30 mouse cellular contexts compared by ENCODE assay signal in the genomic region with DNA sequence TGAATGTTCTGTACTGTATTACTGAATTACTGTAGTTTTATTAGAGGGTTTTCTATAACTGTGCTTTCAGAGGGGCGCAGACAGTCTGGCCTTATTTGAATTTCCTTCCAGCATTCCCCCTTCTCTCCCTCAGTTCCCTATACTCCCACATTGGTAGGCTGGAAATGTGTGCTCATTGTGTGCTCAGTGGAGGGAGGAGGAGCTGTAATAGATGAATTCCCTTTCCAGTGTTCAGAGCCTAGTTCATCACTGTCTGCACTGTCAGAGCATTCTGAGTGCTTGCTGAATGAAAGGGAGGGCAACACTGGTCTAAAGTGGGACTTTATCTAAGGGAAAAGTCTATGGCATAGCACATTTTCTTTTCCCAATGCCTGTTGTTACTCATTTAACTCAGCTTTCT.
DNase-seq lines count a peak whose midpoint lies in the region; ATAC-seq lines count a peak whose summit lies in the region.
"Had no signal": no experiment of that assay in that cellular context is flagged by ENCODE, and none has a peak within 500 bp of the region (broad histone marks: within the 10 kb centered on the region; RNA-seq: fewer than 3 reads in every experiment).

No protein-coding gene starts in this region.

- no peak overlapping the region for H3K4me2 ChIP-seq in hindbrain, embryonic 12.5 days (replicated peaks)
- H3K4me2 ChIP-seq in hindbrain, embryonic 14.5 days (replicated peaks) = no peak overlapping the region
- no peak overlapping the region for H3K4me2 ChIP-seq in neural tube, embryonic 11.5 days (ENCODE audit: low read depth)
- no peak overlapping the region for H3K4me2 ChIP-seq in neural tube, embryonic 15.5 days
- H3K4me2 ChIP-seq in neural tube, embryonic 13.5 days = no peak overlapping the region
- H3K4me2 ChIP-seq: embryonic facial prominence, embryonic 13.5 days; forebrain, embryonic 12.5 days; forebrain, embryonic 15.5 days; heart, embryonic 13.5 days had no signal

- H3K9ac ChIP-seq in hindbrain, embryonic 12.5 days = no peak overlapping the region
- no peak overlapping the region for H3K9ac ChIP-seq in hindbrain, embryonic 14.5 days
- H3K9ac ChIP-seq in neural tube, embryonic 11.5 days (ENCODE audit: low read length) = no peak overlapping the region
- H3K9ac ChIP-seq in neural tube, embryonic 15.5 days (replicated peaks) = no peak overlapping the region
- no peak overlapping the region for H3K9ac ChIP-seq in neural tube, embryonic 13.5 days
- H3K9ac ChIP-seq: embryonic facial prominence, embryonic 13.5 days; forebrain, embryonic 12.5 days; forebrain, embryonic 15.5 days; heart, embryonic 13.5 days had no signal

- H3K27me3 ChIP-seq in hindbrain, embryonic 12.5 days = no peaks in the 10 kb centered on the region
- H3K27me3 ChIP-seq in hindbrain, embryonic 14.5 days (ENCODE audit: control insufficient read depth, insufficient read depth, low read length) = no peaks in the 10 kb centered on the region
- no peaks in the 10 kb centered on the region for H3K27me3 ChIP-seq in neural tube, embryonic 11.5 days (ENCODE audit: control insufficient read depth, insufficient read depth, low read length)
- no peaks in the 10 kb centered on the region for H3K27me3 ChIP-seq in neural tube, embryonic 15.5 days (replicated peaks)
- no peaks in the 10 kb centered on the region for H3K27me3 ChIP-seq in neural tube, embryonic 13.5 days
- H3K27me3 ChIP-seq: CH12.LX; embryonic facial prominence, embryonic 13.5 days; forebrain, embryonic 12.5 days; forebrain, embryonic 15.5 days; heart, embryonic 13.5 days had no signal

- H3K4me3 ChIP-seq in hindbrain, embryonic 12.5 days = no peak overlapping the region
- no peak overlapping the region for H3K4me3 ChIP-seq in hindbrain, embryonic 14.5 days (replicated peaks; ENCODE audit: low read length)
- H3K4me3 ChIP-seq in neural tube, embryonic 11.5 days (ENCODE audit: low read depth, low read length) = no peak overlapping the region
- H3K4me3 ChIP-seq in neural tube, embryonic 15.5 days (replicated peaks) = no peak overlapping the region
- H3K4me3 ChIP-seq in neural tube, embryonic 13.5 days = no peak overlapping the region
- H3K4me3 ChIP-seq: embryonic facial prominence, embryonic 10.5 days; embryonic facial prominence, embryonic 13.5 days; erythroblast, embryonic 14.5 days; forebrain, embryonic 12.5 days; forebrain, embryonic 15.5 days; heart, adult 2 months; heart, embryonic 10.5 days; heart, embryonic 13.5 days had no signal

- 72% methylated on average over 1 of the region's 1 CpGs for WGBS in hindbrain, embryonic 12.5 days
- WGBS in hindbrain, embryonic 14.5 days = 64% methylated on average over 1 of the region's 1 CpGs
- WGBS in neural tube, embryonic 11.5 days = 85% methylated on average over 1 of the region's 1 CpGs
- 61% methylated on average over 1 of the region's 1 CpGs for whole genome bisulfite sequencing in neural tube, embryonic 15.5 days
- WGBS in neural tube, embryonic 13.5 days = 86% methylated on average over 1 of the region's 1 CpGs

- H3K9me3 ChIP-seq in hindbrain, embryonic 12.5 days (replicated peaks) = peaks cover 3% of the 10 kb centered on the region; the same call in 1 of the 2 replicates
- H3K9me3 ChIP-seq in hindbrain, embryonic 14.5 days (ENCODE audit: control insufficient read depth, low read length) = no peaks in the 10 kb centered on the region
- no peaks in the 10 kb centered on the region for H3K9me3 ChIP-seq in neural tube, embryonic 11.5 days (ENCODE audit: control insufficient read depth, low read length)
- no peaks in the 10 kb centered on the region for H3K9me3 ChIP-seq in neural tube, embryonic 15.5 days (replicated peaks)
- H3K9me3 ChIP-seq in neural tube, embryonic 13.5 days = no peaks in the 10 kb centered on the region
- H3K9me3 ChIP-seq: embryonic facial prominence, embryonic 10.5 days; embryonic facial prominence, embryonic 13.5 days; forebrain, embryonic 12.5 days; forebrain, embryonic 15.5 days had no signal

- H3K4me1 ChIP-seq in hindbrain, embryonic 12.5 days = peaks cover 7% of the 10 kb centered on the region; the same call in 1 of the 2 replicates
- H3K4me1 ChIP-seq in hindbrain, embryonic 14.5 days (replicated peaks; ENCODE audit: control insufficient read depth, insufficient read depth, low read length) = no peaks in the 10 kb centered on the region
- H3K4me1 ChIP-seq in neural tube, embryonic 11.5 days (ENCODE audit: control insufficient read depth, insufficient read depth, low read length) = no peaks in the 10 kb centered on the region
- H3K4me1 ChIP-seq in neural tube, embryonic 15.5 days = no peaks in the 10 kb centered on the region; the same call in 1 of the 2 replicates
- H3K4me1 ChIP-seq in neural tube, embryonic 13.5 days (replicated peaks) = peaks cover 6% of the 10 kb centered on the region; the same call in 1 of the 2 replicates
- H3K4me1 ChIP-seq: embryonic facial prominence, embryonic 10.5 days; forebrain, embryonic 15.5 days; heart, embryonic 10.5 days; heart, embryonic 13.5 days had no signal

- peak; percentile 32; the same call in 1 of the 2 replicates for ATAC-seq in hindbrain, embryonic 12.5 days (ENCODE audit: low FRiP score)
- ATAC-seq in hindbrain, embryonic 14.5 days (ENCODE audit: low FRiP score) = no peak
- 0 out of 2 replicates have a peak, but pooled peaks have one; percentile 52 for ATAC-seq in neural tube, embryonic 11.5 days (ENCODE audit: insufficient read depth, low FRiP score, low TSS enrichment)
- no peak for ATAC-seq in neural tube, embryonic 15.5 days (ENCODE audit: low FRiP score)
- peak; percentile 61 for ATAC-seq in neural tube, embryonic 13.5 days (ENCODE audit: low read depth)
- ATAC-seq: activated CD4-positive, CD25-positive, alpha-beta regulatory T cell, adult 4 months; forebrain, embryonic 15.5 days; intestine, postnatal 0 days had no signal

- no peak overlapping the region for H3K27ac ChIP-seq in hindbrain, embryonic 12.5 days
- H3K27ac ChIP-seq in hindbrain, embryonic 14.5 days = no peak overlapping the region
- H3K27ac ChIP-seq in neural tube, embryonic 11.5 days (ENCODE audit: low read depth, low read length) = no peak overlapping the region
- H3K27ac ChIP-seq in neural tube, embryonic 15.5 days (replicated peaks) = no peak overlapping the region
- H3K27ac ChIP-seq in neural tube, embryonic 13.5 days (replicated peaks) = no peak overlapping the region
- H3K27ac ChIP-seq: embryonic facial prominence, embryonic 10.5 days; embryonic facial prominence, embryonic 13.5 days; forebrain, embryonic 12.5 days; forebrain, embryonic 15.5 days; heart, adult 2 months; heart, embryonic 10.5 days; heart, embryonic 13.5 days had no signal

- H3K36me3 ChIP-seq in hindbrain, embryonic 12.5 days = no peaks in the 10 kb centered on the region
- H3K36me3 ChIP-seq in hindbrain, embryonic 14.5 days (replicated peaks; ENCODE audit: control insufficient read depth, insufficient read depth) = no peaks in the 10 kb centered on the region
- H3K36me3 ChIP-seq in neural tube, embryonic 11.5 days (ENCODE audit: control insufficient read depth, insufficient read depth, low read length) = no peaks in the 10 kb centered on the region
- no peaks in the 10 kb centered on the region for H3K36me3 ChIP-seq in neural tube, embryonic 15.5 days
- no peaks in the 10 kb centered on the region for H3K36me3 ChIP-seq in neural tube, embryonic 13.5 days
- H3K36me3 ChIP-seq: embryonic facial prominence, embryonic 10.5 days; embryonic facial prominence, embryonic 13.5 days; forebrain, embryonic 12.5 days; forebrain, embryonic 15.5 days; G1E; heart, embryonic 10.5 days; heart, embryonic 13.5 days had no signal

- no peak for DNase-seq in hindbrain, embryonic 14.5 days (ENCODE audit: low spot score)
- peak; percentile 35 for DNase-seq in neural tube, embryonic 11.5 days (ENCODE audit: low spot score)
- DNase-seq in Muller cell, postnatal 12 days (ENCODE audit: inconsistent ontology term) = no peak
- DNase-seq: adrenal gland, adult 8-10 months; adrenal gland, postnatal 25 days; B cell, adult 2 months; cerebellum, adult 11-12 months; cerebellum, adult 8-10 months; cerebellum, postnatal 10 days; cerebellum, postnatal 36 days; embryo, embryonic 11 days; gastrocnemius, postnatal 10 days; gastrocnemius, postnatal 36 days; heart, adult 2 months; heart, postnatal 14 days; heart, postnatal 4 days had no signal

Comparison
In these comparisons a context has a peak if more than half of its experiments do, and no peak if none do; other contexts are left out.
1. ATAC-seq: peak in hindbrain, embryonic 12.5 days (single experiment), neural tube, embryonic 11.5 days (single experiment) and neural tube, embryonic 13.5 days (single experiment); none in hindbrain, embryonic 14.5 days (single experiment) and neural tube, embryonic 15.5 days (single experiment).